Mouse (Mus musculus) embryonic facial prominence, embryonic 10.5 days (tissue): ENCODE measurements around the gene Olfr692. TPM values are rescaled to one million over a fixed set of nuclear protein-coding genes. Genes with fewer than 3 reads are reported as not detected.

Experiments
- DNase-seq: peaks from one replicate; pipeline ENCODE4 v3.0.0-alpha.2; 2017; ENCODE audit warnings: low spot score
- H3K27ac ChIP-seq: fragments of 300-500 bp; sonication (generic); replicated peaks from 2 replicates; pipeline ENCODE4 v1.5.1; 2016; ENCODE audit warnings: mild to moderate bottlenecking
- H3K27me3 ChIP-seq: fragments of 300-500 bp; sonication (generic); replicated peaks from 2 replicates; pipeline ENCODE4 v1.6.1; 2016; ENCODE audit warnings: low read depth, mild to moderate bottlenecking; ENCODE audit not compliant: poor library complexity, severe bottlenecking
- H3K36me3 ChIP-seq: fragments of 300-500 bp; sonication (generic); replicated peaks from 2 replicates; pipeline ENCODE4 v1.6.1; 2016; ENCODE audit warnings: mild to moderate bottlenecking, moderate library complexity
- H3K4me1 ChIP-seq: fragments of 300-500 bp; sonication (generic); 2 replicates; pipeline ENCODE4 v1.6.1; 2016
- H3K4me3 ChIP-seq: fragments of 300-500 bp; sonication (generic); 2 replicates; pipeline ENCODE4 v1.5.1; 2016; ENCODE audit warnings: mild to moderate bottlenecking, moderate library complexity
- H3K9me3 ChIP-seq: fragments of 300-500 bp; sonication (generic); 2 replicates; pipeline ENCODE4 v1.6.1; 2016; ENCODE audit warnings: mild to moderate bottlenecking
- WGBS: fragments of 180-500 bp; shearing (Covaris S2); methylation state at CpG from one replicate; pipeline ENCODE4 v1.1.7; 2016; 5-methylcytosine and 5-hydroxymethylcytosine counted together
- polyA plus RNA-seq: library from polyadenylated mRNA; unstranded; fragments of >200 nt; fragmentation: Nextera tagmentation; extraction: Ambion mirVana; gene quantifications from 2 replicates; pipeline ENCODE4 v1.2.1, GENCODE M21; 2016

The Olfr692 gene
- polyA plus RNA-seq, 1 experiment from 2014 or later, result not detected

DNA sequence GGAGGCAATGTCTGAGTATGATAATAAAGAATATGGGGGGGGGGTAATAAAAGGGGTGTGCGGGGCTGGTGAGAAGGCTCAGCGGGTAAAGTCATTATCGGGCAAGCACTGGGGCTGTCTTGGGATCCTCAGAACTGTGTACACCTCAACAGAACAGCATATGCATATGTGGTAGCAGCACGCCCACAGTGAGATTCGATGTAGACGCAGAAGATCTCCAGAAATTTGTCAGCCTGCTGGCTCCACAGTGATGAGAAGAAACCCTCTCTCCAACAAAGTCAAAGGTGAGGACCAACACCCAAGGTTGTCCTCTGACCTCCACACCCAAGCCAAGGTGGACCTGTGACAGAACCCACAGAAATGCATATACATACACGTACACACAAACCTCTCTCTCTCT is 48.5 kb downstream of the Olfr692 start:
- Histone ChIP-seq H3K4me3 (no peak overlapping the region), H3K36me3 (no peaks in the 10 kb centered on the region), H3K27ac (no peak overlapping the region), H3K27me3 (no peaks in the 10 kb centered on the region), H3K4me1 (no peaks in the 10 kb centered on the region), H3K9me3 (no peaks in the 10 kb centered on the region)
- WGBS, result 90% methylated on average over 7 of the region's 7 CpGs
- DNase-seq, result no peak

DNA sequence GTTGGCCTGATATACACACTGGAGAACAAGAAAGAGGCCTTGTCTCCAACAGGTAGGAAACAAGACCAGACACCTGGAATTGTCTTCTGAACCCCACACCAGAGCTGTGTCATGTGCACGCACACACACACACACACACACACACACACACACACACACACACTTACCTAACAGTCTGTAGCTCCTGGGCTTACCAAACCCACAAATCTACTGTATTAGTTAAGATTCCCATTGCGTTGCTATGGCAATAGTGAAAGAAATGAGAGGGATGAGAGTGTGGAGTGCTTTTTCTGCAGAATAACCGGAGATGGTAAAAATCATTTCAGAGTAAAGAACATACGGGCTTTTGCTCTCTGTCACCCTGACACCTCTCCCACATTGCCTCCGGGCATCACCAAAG is 50.1 kb downstream of the Olfr692 start:
- Histone ChIP-seq H3K36me3 (no peaks in the 10 kb centered on the region), H3K27me3 (no peaks in the 10 kb centered on the region), H3K27ac (no peak overlapping the region), H3K4me3 (no peak overlapping the region), H3K4me1 (no peaks in the 10 kb centered on the region), H3K9me3 (no peaks in the 10 kb centered on the region)
- WGBS, result 86% methylated on average over 5 of the region's 5 CpGs
- no peak for DNase-seq

Other genes with a start within 250 kb of the Olfr692 start
- not detected in 2 replicates for gene Olfr683, start 221.2 kb upstream of the Olfr692 start, polyA plus RNA-seq
- not detected in 2 replicates for gene Olfr684, start 204.6 kb upstream of the Olfr692 start, polyA plus RNA-seq
- not detected in 2 replicates for gene Olfr685, start 182.2 kb upstream of the Olfr692 start, polyA plus RNA-seq
- gene Olfr686, start 160.7 kb upstream of the Olfr692 start, polyA plus RNA-seq, result not detected in 2 replicates
- gene Olfr688, start 80.1 kb upstream of the Olfr692 start, polyA plus RNA-seq, result not detected in 2 replicates
- not detected in 2 replicates for gene Olfr689, start 57.1 kb upstream of the Olfr692 start, polyA plus RNA-seq
- not detected in 2 replicates for gene Olfr690, start 34.1 kb upstream of the Olfr692 start, polyA plus RNA-seq
- gene Olfr691, start 26.0 kb upstream of the Olfr692 start, polyA plus RNA-seq, result not detected in 2 replicates
- gene Gm5901, start 6.8 kb downstream of the Olfr692 start, polyA plus RNA-seq, result not detected in 2 replicates
- gene Fam160a2, start 31.8 kb downstream of the Olfr692 start, polyA plus RNA-seq, result 44.0 and 44.8 TPM in 2 replicates
- 0.12 TPM in 1 of 2 replicates, not detected in the other for gene Cnga4, start 36.3 kb downstream of the Olfr692 start, polyA plus RNA-seq
- 0.47 and 0.87 TPM in 2 replicates for gene Cckbr, start 57.5 kb downstream of the Olfr692 start, polyA plus RNA-seq
- 17.3 and 17.7 TPM in 2 replicates for gene Cavin3, start 114.1 kb downstream of the Olfr692 start, polyA plus RNA-seq
- 30.3 and 33.1 TPM in 2 replicates for gene Smpd1, start 186.1 kb downstream of the Olfr692 start, polyA plus RNA-seq
- gene Apbb1, start 213.4 kb downstream of the Olfr692 start, polyA plus RNA-seq, result 94.9 and 104 TPM in 2 replicates
- 0.22 TPM in 1 of 2 replicates, not detected in the other for gene Hpx, start 231.9 kb downstream of the Olfr692 start, polyA plus RNA-seq